Mouse (Mus musculus) adrenal gland, postnatal 25 days (tissue): Measurements from ENCODE around the gene Slc24a2. TPM values are rescaled to one million over a fixed set of nuclear protein-coding genes. Genes with fewer than 3 reads are reported as not detected.

ENCODE experiments used
- DNase-seq: peaks from one replicate; pipeline ENCODE4 v3.0.0; 2021; ENCODE audit warnings: mixed read lengths
- total RNA-seq: library from RNA; stranded (reverse); gene quantifications from 2 replicates; pipeline ENCODE4 v1.2.3, GENCODE M21; 2021

The Slc24a2 gene
- total RNA-seq, 1 experiment from 2014 or later, result 17.3 TPM

DNA sequence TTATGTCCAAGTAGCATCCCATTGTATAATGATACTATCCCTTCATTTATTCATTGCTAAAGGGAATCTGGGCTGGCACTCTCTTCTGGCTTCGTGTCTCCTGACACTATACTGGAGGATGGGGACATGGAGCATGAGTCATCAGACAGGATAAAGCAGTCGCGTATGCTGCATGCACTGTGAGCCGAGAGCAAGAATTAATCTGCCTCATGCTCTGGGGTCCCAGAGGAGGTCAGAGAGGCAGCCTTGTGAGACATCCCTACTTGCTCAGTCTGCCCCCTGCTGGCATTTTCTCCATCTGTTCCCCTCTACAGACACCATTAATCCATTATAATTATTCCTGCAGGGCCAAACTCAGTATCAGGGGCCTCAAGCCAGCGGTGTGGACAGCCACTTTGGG is 276.8 kb downstream of the Slc24a2 start:
- DNase-seq, result no peak

DNA sequence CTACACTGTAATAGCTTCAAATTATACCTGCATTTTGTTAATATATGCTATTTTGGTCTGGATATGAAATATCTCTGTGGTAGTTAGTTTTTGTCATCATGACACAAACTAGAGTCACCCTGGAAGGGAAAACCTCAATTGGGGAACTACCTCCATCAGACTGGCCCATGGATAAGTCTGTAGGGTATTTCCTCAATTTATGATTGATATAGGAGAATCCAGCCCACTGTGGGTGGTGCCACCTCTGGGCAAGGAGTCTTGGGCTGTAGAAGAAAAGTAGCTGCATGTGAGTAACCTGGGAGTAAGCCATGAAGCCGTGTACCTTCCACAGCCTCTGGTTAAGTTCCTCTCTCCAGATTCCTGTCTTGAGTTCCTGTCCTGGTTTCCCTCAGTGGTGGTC is 281.5 kb downstream of the Slc24a2 start:
- DNase-seq, result no peak

GRCm38 (mm10) chr4:86943296-86943695 is 287.0 kb downstream of the Slc24a2 start:
- DNase-seq, result no peak

GRCm38 (mm10) chr4:86942656-86943055 is 287.6 kb downstream of the Slc24a2 start:
- DNase-seq, result no peak

GRCm38 (mm10) chr4:86936706-86937105 is 293.6 kb downstream of the Slc24a2 start:
- DNase-seq, result no peak

DNA sequence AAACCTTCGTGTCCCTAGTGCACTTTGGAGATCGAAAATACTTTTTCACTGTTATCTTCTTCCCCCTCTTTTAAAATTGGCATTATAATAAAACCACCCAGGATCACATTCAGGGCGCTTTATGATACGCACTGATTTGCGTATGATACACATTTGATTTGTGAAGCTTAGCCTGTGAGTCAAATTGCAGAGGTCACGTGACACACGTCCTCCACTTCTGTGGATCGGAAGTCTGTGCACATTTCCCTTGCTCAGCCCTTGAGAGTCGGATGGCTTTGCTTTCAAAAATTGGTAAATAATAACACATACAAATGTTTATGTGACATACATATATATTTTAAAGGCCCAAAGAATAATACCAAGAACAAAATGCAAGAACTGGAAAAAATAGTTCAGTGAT is 294.1 kb downstream of the Slc24a2 start:
- DNase-seq, result no peak
